Mouse (Mus musculus): Measurements from ENCODE around the gene Fam114a1. TPM values are rescaled to one million over a fixed set of nuclear protein-coding genes. Genes with fewer than 3 reads are reported as not detected.

The Fam114a1 gene
- polyA plus RNA-seq, 1 experiment from 2014 or later, result 12.9 TPM

- Histone ChIP-seq H3K4me3 (ENCODE audit: low read depth, low read length) (no peak overlapping the region), H3K36me3 (ENCODE audit: control insufficient read depth, insufficient read depth) (no peaks in the 10 kb centered on the region), H3K4me2 (ENCODE audit: low read depth, low read length) (no peak overlapping the region), H3K9ac (ENCODE audit: low read depth, low read length) (no peak overlapping the region), H3K9me3 (replicated peaks; ENCODE audit: control insufficient read depth, low read length) (no peaks in the 10 kb centered on the region), H3K4me1 (ENCODE audit: control insufficient read depth, low read depth, low read length) (no peaks in the 10 kb centered on the region), H3K27me3 (ENCODE audit: control insufficient read depth, insufficient read depth, low read depth, low read length) (no peaks in the 10 kb centered on the region), H3K27ac (ENCODE audit: low read length) (peak overlapping the region; percentile 49)
- 47% methylated on average over 13 of the region's 13 CpGs for WGBS (ENCODE audit: insufficient replicate concordance)
- ATAC-seq (ENCODE audit: low read depth), result peak; percentile 32; the same call in 1 of the 2 replicates
Observed at GRCm38 (mm10) chr5:64960857-64961391, 8.9 kb upstream of the Fam114a1 start.

GRCm38 (mm10) chr5:64963271-64963670 is 6.6 kb upstream of the Fam114a1 start:
- H3K27me3 ChIP-seq (ENCODE audit: control insufficient read depth, insufficient read depth, low read depth, low read length), result no peaks in the 10 kb centered on the region
- H3K9me3 ChIP-seq (replicated peaks; ENCODE audit: control insufficient read depth, low read length), result no peaks in the 10 kb centered on the region
- no peaks in the 10 kb centered on the region for H3K4me1 ChIP-seq (ENCODE audit: control insufficient read depth, low read depth, low read length)
- H3K27ac ChIP-seq (ENCODE audit: low read length), result no peak overlapping the region
- H3K36me3 ChIP-seq (ENCODE audit: control insufficient read depth, insufficient read depth), result no peaks in the 10 kb centered on the region
- peak; percentile 41 for ATAC-seq (ENCODE audit: low read depth)
- no peak overlapping the region for H3K4me2 ChIP-seq (ENCODE audit: low read depth, low read length)
- H3K4me3 ChIP-seq (ENCODE audit: low read depth, low read length), result no peak overlapping the region
- WGBS (ENCODE audit: insufficient replicate concordance), result 50% methylated on average over 5 of the region's 5 CpGs
- no peak overlapping the region for H3K9ac ChIP-seq (ENCODE audit: low read depth, low read length)

GRCm38 (mm10) chr5:64963735-64964134 is 6.1 kb upstream of the Fam114a1 start:
- H3K9me3 ChIP-seq (replicated peaks; ENCODE audit: control insufficient read depth, low read length), result no peaks in the 10 kb centered on the region
- no peak overlapping the region for H3K27ac ChIP-seq (ENCODE audit: low read length)
- ATAC-seq (ENCODE audit: low read depth), result no peak
- H3K4me2 ChIP-seq (ENCODE audit: low read depth, low read length), result no peak overlapping the region
- 58% methylated on average over 3 of the region's 3 CpGs for WGBS (ENCODE audit: insufficient replicate concordance)
- H3K4me3 ChIP-seq (ENCODE audit: low read depth, low read length), result no peak overlapping the region
- no peaks in the 10 kb centered on the region for H3K27me3 ChIP-seq (ENCODE audit: control insufficient read depth, insufficient read depth, low read depth, low read length)
- H3K9ac ChIP-seq (ENCODE audit: low read depth, low read length), result no peak overlapping the region
- no peaks in the 10 kb centered on the region for H3K36me3 ChIP-seq (ENCODE audit: control insufficient read depth, insufficient read depth)
- H3K4me1 ChIP-seq (ENCODE audit: control insufficient read depth, low read depth, low read length), result no peaks in the 10 kb centered on the region

- H3K27me3 ChIP-seq (ENCODE audit: control insufficient read depth, insufficient read depth, low read depth, low read length), result peaks cover 7% of the 10 kb centered on the region
- peak overlapping the region; percentile 68 for H3K4me3 ChIP-seq (ENCODE audit: low read depth, low read length)
- peak overlapping the region; percentile 66 for H3K27ac ChIP-seq (ENCODE audit: low read length)
- 4% methylated on average over 14 of the region's 14 CpGs for WGBS (ENCODE audit: insufficient replicate concordance)
- no peaks in the 10 kb centered on the region for H3K4me1 ChIP-seq (ENCODE audit: control insufficient read depth, low read depth, low read length)
- ATAC-seq (ENCODE audit: low read depth), result peak; percentile 52
- H3K9ac ChIP-seq (ENCODE audit: low read depth, low read length), result peak overlapping the region; percentile 64
- H3K36me3 ChIP-seq (ENCODE audit: control insufficient read depth, insufficient read depth), result no peaks in the 10 kb centered on the region
- no peaks in the 10 kb centered on the region for H3K9me3 ChIP-seq (replicated peaks; ENCODE audit: control insufficient read depth, low read length)
- H3K4me2 ChIP-seq (ENCODE audit: low read depth, low read length), result peak overlapping the region; percentile 68
Observed at GRCm38 (mm10) chr5:64968961-64969860, 660 bp upstream of the Fam114a1 start.

- Histone ChIP-seq H3K36me3 (ENCODE audit: control insufficient read depth, insufficient read depth) (peaks cover 3% of the 10 kb centered on the region; the same call in 1 of the 2 replicates), H3K9ac (ENCODE audit: low read depth, low read length) (no peak overlapping the region), H3K4me1 (ENCODE audit: control insufficient read depth, low read depth, low read length) (no peaks in the 10 kb centered on the region; the same call in 1 of the 2 replicates), H3K4me3 (ENCODE audit: low read depth, low read length) (no peak overlapping the region), H3K4me2 (ENCODE audit: low read depth, low read length) (no peak overlapping the region), H3K27me3 (ENCODE audit: control insufficient read depth, insufficient read depth, low read depth, low read length) (peaks cover 5% of the 10 kb centered on the region), H3K27ac (ENCODE audit: low read length) (no peak overlapping the region), H3K9me3 (replicated peaks; ENCODE audit: control insufficient read depth, low read length) (no peaks in the 10 kb centered on the region)
- 0 out of 2 replicates have a peak, but pooled peaks have one; percentile 16 for ATAC-seq (ENCODE audit: low read depth)
- 65% methylated on average over 5 of the region's 5 CpGs for WGBS (ENCODE audit: insufficient replicate concordance)
Observed at GRCm38 (mm10) chr5:64975121-64975520, 5.2 kb downstream of the Fam114a1 start.

GRCm38 (mm10) chr5:64977128-64977527 is 7.3 kb downstream of the Fam114a1 start:
- Histone ChIP-seq H3K4me2 (ENCODE audit: low read depth, low read length) (no peak overlapping the region), H3K27me3 (ENCODE audit: control insufficient read depth, insufficient read depth, low read depth, low read length) (no peaks in the 10 kb centered on the region), H3K36me3 (ENCODE audit: control insufficient read depth, insufficient read depth) (peaks cover 3% of the 10 kb centered on the region; the same call in 1 of the 2 replicates), H3K27ac (ENCODE audit: low read length) (no peak overlapping the region), H3K9ac (ENCODE audit: low read depth, low read length) (no peak overlapping the region), H3K4me1 (ENCODE audit: control insufficient read depth, low read depth, low read length) (no peaks in the 10 kb centered on the region; the same call in 1 of the 2 replicates), H3K4me3 (ENCODE audit: low read depth, low read length) (no peak overlapping the region), H3K9me3 (replicated peaks; ENCODE audit: control insufficient read depth, low read length) (no peaks in the 10 kb centered on the region)
- 61% methylated on average over 8 of the region's 8 CpGs for WGBS (ENCODE audit: insufficient replicate concordance)
- ATAC-seq (ENCODE audit: low read depth), result no peak

- 31% methylated on average over 7 of the region's 7 CpGs for WGBS (ENCODE audit: insufficient replicate concordance)
- Histone ChIP-seq H3K36me3 (ENCODE audit: control insufficient read depth, insufficient read depth) (no peaks in the 10 kb centered on the region), H3K4me2 (ENCODE audit: low read depth, low read length) (no peak overlapping the region), H3K4me3 (ENCODE audit: low read depth, low read length) (no peak overlapping the region), H3K9ac (ENCODE audit: low read depth, low read length) (no peak overlapping the region), H3K9me3 (replicated peaks; ENCODE audit: control insufficient read depth, low read length) (no peaks in the 10 kb centered on the region), H3K4me1 (ENCODE audit: control insufficient read depth, low read depth, low read length) (no peaks in the 10 kb centered on the region), H3K27me3 (ENCODE audit: control insufficient read depth, insufficient read depth, low read depth, low read length) (no peaks in the 10 kb centered on the region), H3K27ac (ENCODE audit: low read length) (no peak overlapping the region)
- no peak for ATAC-seq (ENCODE audit: low read depth)
Observed at GRCm38 (mm10) chr5:64985971-64986370, 16.1 kb downstream of the Fam114a1 start.

- no peaks in the 10 kb centered on the region for H3K9me3 ChIP-seq (replicated peaks; ENCODE audit: control insufficient read depth, low read length)
- no peaks in the 10 kb centered on the region for H3K27me3 ChIP-seq (ENCODE audit: control insufficient read depth, insufficient read depth, low read depth, low read length)
- no peak overlapping the region for H3K4me2 ChIP-seq (ENCODE audit: low read depth, low read length)
- 84% methylated on average over 1 of the region's 1 CpGs for WGBS (ENCODE audit: insufficient replicate concordance)
- no peak overlapping the region for H3K27ac ChIP-seq (ENCODE audit: low read length)
- no peaks in the 10 kb centered on the region for H3K36me3 ChIP-seq (ENCODE audit: control insufficient read depth, insufficient read depth)
- no peak overlapping the region for H3K9ac ChIP-seq (ENCODE audit: low read depth, low read length)
- no peak overlapping the region for H3K4me3 ChIP-seq (ENCODE audit: low read depth, low read length)
- no peaks in the 10 kb centered on the region for H3K4me1 ChIP-seq (ENCODE audit: control insufficient read depth, low read depth, low read length)
- ATAC-seq (ENCODE audit: low read depth), result no peak
Observed at GRCm38 (mm10) chr5:64989940-64990339, 20.1 kb downstream of the Fam114a1 start.

GRCm38 (mm10) chr5:64992540-64992939 is 22.7 kb downstream of the Fam114a1 start:
- Histone ChIP-seq H3K9ac (ENCODE audit: low read depth, low read length) (no peak overlapping the region), H3K27me3 (ENCODE audit: control insufficient read depth, insufficient read depth, low read depth, low read length) (no peaks in the 10 kb centered on the region), H3K4me3 (ENCODE audit: low read depth, low read length) (no peak overlapping the region), H3K36me3 (ENCODE audit: control insufficient read depth, insufficient read depth) (no peaks in the 10 kb centered on the region), H3K27ac (ENCODE audit: low read length) (no peak overlapping the region), H3K9me3 (replicated peaks; ENCODE audit: control insufficient read depth, low read length) (no peaks in the 10 kb centered on the region), H3K4me2 (ENCODE audit: low read depth, low read length) (no peak overlapping the region), H3K4me1 (ENCODE audit: control insufficient read depth, low read depth, low read length) (no peaks in the 10 kb centered on the region)
- 53% methylated on average over 8 of the region's 8 CpGs for WGBS (ENCODE audit: insufficient replicate concordance)
- ATAC-seq (ENCODE audit: low read depth), result no peak
